Mouse (Mus musculus) fibroblast of lung, adult 2 months (primary cell): ENCODE measurements around the gene Arrdc2.
"Not testable (repeated sequence)": the region's sequence is repeated elsewhere in the genome, so short reads cannot be mapped to it uniquely, and the experiment has no call there.

ENCODE experiments used
- DNase-seq: peaks from one replicate; pipeline ENCODE4 v3.0.0-alpha.2; 2011; ENCODE audit warnings: low read depth

Gene Arrdc2

GRCm38 (mm10) chr8:70838654-70839407 lies 689 bp downstream of the Arrdc2 start:
- no peak for DNase-seq

- no peak for DNase-seq
Observed at GRCm38 (mm10) chr8:70836666-70837065, 2.9 kb downstream of the Arrdc2 start.

DNA sequence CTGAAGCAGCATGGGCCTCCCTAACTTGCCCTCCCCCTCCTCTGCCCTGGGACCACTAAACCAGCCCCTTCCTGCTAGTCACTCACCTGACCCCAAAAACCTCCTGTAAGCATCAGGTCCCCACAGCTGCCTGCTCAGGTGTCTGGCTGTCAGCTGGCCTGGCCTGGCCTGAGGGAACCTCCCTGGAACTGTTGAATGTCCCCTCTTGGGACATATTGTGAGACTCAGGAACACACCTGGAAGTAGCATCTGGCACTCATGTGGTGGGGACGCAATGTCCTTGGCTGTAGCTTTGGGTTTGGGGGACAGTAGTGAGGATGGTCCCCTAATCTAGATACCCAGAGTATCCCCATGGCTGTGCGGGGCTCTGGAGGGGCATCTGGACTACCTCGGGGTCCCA lies 5.4 kb downstream of the Arrdc2 start:
- no peak for DNase-seq

DNA sequence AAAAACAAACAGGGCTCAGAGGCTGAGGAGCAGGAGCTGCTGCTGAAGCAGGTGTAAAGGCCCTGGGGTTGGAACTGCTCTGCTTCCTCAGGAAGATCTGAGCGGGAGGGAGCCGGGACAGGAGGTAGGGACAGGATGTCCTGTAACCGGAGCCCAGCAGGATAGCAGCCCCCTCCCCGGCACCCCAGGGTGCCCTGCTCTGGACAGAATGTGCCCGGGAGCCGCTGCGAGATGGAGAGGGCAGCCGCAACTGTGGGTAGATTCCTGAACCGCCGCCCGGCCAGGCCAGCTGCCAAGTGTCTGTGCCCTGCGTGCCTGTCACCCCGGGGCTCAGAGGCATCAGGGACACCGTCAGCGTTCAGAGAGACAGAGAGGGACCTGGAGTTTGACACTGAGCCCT lies 6.0 kb downstream of the Arrdc2 start:
- no peak for DNase-seq

DNA sequence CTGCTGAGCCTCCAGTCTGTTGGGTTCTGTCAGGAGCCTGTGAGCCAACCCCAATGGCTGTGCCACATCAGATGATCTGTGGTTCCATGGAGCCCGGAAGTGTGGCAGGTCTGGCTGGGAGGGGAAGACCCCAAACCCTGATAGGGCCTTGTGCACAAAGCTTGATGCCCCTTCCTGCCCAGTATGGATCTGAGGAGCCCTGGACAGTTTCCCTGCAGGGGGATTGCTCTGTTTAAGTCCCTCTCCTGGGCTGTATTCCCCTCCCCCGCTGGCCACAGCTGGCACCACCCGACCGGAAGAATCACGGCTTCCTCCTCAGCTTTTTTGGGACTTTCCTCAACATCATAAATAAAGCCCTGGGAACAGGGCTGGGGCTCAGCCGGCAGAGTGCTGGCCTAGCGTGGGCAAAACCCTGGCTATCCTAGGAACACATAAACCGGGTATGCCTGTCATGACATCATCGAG lies 6.5 kb downstream of the Arrdc2 start:
- no peak for DNase-seq

- DNase-seq, result no peak
Observed at GRCm38 (mm10) chr8:70832371-70832770, 7.1 kb downstream of the Arrdc2 start.

DNA sequence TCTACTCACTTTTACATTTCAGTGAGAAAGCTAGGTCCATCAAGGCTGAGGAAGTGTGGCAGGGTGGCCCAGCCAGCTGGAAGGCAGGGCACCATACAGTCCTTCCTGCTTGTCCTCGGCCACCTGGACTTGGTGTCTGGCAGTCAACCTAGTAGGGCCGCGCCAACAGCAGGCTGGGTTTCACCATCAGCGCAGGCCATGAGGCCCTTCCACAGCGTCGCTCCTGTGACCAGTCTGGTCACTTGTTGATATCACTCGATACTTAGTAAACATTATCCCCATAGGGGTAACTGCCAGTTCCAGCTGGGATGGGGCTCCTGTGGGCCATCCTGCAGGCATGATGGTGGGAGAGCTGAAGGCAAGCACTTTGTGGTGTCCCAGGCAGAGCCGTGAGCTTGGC lies 8.0 kb downstream of the Arrdc2 start:
- DNase-seq, result no peak

DNA sequence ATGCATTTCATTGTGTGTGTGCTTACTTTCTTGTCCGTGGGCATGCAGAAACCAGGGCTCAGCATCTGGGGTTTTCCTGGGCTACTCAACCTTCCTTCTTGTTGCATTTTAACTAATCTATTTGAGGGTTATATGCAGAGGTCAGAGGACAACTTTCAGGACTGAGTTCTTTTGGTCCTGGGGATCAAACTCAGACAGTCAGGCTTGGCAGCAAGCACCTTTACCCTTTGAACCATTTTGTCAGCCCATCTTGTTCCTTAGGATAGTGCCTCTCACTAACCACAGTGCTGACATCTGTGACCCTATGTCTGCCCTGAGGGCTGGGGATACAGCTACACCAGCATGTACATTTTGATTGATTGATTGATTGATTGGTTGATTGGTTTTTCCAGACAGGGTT lies 11.7 kb downstream of the Arrdc2 start:
- no peak for DNase-seq

GRCm38 (mm10) chr8:70827010-70827409 lies 12.5 kb downstream of the Arrdc2 start:
- DNase-seq, result no peak

DNA sequence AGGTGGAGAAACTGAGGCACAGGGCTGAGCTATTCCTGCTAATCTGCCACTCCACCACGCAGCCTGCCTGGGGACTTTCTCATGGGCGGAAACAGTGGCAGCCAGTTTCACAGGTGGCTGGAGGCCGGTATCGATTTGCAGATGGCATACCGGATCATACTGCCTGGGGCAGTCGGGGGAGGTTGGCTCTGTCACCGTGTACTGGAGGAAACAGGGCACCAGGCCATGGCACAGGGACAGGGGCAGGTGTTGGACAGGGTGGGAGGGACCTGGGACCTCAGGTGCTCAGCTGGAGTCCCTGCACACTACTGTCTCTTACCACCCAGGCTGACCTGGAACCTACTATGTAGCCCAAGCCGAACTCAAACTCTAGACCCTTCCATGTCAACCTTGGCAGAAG lies 13.7 kb downstream of the Arrdc2 start:
- no peak for DNase-seq

GRCm38 (mm10) chr8:70823802-70824201 lies 15.7 kb downstream of the Arrdc2 start:
- DNase-seq, result no peak

DNA sequence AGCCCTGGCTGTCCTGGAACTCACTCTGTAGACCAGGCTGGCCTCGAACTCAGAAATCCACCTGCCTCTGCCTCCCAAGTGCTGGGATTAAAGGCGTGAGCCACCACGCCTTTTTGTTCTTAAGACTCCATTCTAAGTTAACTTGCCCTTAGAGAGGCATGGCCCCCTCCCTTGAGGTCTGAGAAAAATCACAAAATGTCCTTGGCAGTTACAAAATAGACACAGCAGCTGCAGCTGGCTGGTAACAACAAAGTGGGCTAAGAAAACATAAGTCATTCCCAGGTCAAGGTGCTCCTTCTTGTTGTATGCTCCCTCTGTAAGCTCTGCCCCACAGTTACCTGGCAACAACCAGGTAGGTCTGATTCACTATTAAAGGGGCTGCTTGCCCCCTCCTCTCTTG lies 16.9 kb downstream of the Arrdc2 start:
- not testable (repeated sequence) for DNase-seq

DNA sequence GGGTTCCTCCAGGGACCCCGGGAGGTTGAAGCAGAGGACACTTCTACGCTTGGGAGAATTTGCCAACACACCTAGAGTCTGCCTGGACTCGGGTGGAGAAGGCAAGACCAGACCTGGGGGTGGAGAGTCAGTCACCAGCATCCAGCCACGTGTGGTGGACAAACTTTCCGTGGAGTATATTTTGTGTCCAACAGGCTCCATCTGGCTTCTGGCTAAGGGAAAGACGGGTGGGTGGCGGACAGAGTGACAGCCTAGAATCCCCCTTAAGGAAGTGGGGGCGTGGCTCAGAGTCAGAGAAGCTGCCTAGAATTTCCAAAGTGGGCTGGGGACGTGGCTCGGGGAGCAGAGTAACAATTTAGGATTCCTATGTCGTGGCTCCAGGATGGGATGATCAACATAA lies 17.5 kb downstream of the Arrdc2 start:
- DNase-seq, result no peak

DNA sequence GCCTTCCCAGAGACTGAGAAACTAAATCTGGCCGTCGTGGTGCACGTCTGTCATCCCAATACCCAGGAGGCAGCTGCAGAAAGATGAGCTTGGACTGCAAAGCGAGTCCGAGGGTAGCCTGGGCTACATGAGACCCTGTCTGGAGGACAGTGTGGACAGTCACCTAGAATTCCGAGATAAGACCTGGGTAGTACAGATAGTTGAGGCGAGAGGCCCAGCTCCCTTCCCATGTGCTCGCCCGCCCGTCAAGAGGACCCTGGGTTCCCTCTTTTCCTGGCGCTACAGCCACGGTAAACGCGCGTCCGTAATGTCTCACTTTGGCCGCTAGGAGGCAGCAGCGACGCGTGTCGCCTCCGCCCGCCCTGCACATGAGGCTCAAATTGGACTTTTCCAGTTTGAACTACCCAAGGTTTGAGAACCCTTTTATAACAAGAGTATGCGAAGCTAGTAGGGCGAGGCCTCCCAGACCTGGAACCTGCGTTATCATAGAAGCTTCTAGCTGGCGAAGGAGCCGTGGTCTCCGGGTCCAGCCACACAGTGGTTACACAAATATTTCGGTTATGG lies 18.0 kb downstream of the Arrdc2 start:
- DNase-seq, result no peak

GRCm38 (mm10) chr8:70820101-70820935 lies 19.2 kb downstream of the Arrdc2 start:
- DNase-seq, result no peak

- DNase-seq, result no peak
Observed at GRCm38 (mm10) chr8:70816679-70817078, 22.8 kb downstream of the Arrdc2 start.

DNA sequence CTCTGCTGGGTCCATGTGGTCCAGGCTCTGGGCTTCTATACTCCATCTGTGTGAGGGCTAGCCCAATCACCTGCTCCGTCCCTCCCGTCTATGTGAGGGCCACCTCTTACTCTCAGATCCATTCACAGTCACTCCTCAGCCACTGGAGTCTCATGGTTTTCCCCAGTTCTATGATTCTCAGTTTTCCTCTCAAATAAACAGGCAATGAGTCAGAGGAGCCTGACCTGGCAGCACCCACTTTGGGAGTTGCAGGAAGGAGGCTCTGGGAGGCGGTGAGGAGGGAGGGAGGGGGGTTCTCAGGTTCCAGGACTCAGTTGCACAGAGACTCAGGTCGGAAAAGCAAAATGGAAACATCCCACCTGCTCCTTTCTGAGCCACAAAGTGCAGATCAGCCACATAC lies 26.6 kb downstream of the Arrdc2 start:
- peak; percentile 76 for DNase-seq

- DNase-seq, result no peak
Observed at GRCm38 (mm10) chr8:70812055-70812454, 27.5 kb downstream of the Arrdc2 start.

GRCm38 (mm10) chr8:70810962-70811680 lies 28.4 kb downstream of the Arrdc2 start:
- no peak for DNase-seq

DNA sequence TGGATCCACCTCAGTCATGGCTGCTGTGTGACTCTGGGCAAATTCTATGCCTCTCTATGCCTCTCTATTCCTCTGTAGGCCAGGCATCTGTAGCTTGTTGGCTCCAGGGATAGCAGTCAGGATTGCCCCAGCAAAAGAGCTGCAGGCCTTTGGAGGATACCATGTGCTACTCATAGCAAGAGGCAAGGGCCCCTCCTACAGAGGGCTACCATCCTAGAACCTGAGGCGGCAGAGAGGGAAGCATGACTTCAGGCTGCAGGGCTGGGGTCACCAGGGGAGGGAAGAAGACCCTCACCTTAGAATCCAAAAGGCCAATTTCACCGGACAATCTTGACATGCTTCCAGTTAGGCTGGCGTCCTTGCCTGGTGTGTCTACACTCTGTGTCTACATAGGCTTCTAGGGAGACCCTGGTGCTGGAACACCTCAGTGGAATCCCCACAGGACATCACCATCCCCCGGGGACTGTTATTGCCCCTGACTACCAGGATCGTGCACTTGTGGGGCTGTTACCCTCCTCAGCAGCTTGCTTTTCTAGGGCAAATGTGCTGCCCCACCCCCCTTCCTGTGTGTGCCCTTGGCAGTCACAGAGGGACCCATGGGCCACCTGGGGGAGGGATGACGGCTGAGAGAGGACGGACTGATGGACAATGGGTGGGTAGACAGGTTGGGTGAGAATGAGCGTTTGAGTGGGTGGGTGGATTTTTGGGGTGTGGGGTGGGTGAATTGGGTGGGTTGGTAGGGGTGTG lies 30.4 kb downstream of the Arrdc2 start:
- no peak for DNase-seq

GRCm38 (mm10) chr8:70808239-70808638 lies 31.3 kb downstream of the Arrdc2 start, which contains the start of gene Il12rb1:
TSS of gene Il12rb1 (plus strand) at chr8:70808449.
- no peak for DNase-seq
